Mouse (Mus musculus): ENCODE data around the gene Rab29.

Rab29 gene

DNA sequence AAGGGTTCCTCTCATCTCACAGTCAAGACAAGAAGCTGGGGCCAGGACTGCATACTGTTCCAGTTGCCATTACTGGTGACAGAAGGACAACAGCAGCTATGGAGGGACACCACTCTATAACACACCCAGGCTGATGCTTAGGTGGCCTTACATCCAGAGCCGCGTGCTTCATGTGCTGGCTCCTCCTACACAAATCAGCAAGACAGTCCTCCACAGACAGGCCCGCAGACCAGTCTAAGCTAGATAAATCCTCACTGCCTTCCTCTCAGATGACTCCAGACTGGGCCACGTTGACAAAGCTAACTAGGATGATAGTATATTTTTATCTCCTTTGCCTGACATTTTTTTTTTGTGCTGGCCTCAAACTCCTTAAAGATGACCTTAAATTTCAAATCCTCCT lies 5.2 kb upstream of the Rab29 start:
- in situ Hi-C loops (cut with MboI, MseI), result no loop called here

- in situ Hi-C loops (cut with MboI, MseI), result loop anchor here (5.0 kb wide), 1 partner anchor 42 kb away; no protein-coding TSS in a partner anchor
Measured at GRCm38 (mm10) chr1:131865596-131865995, 1.4 kb upstream of the Rab29 start.

GRCm38 (mm10) chr1:131866304-131866999 lies 572 bp upstream of the Rab29 start:
- in situ Hi-C loops (cut with MboI, MseI), result loop anchor here (5.0 kb wide), 1 partner anchor 41 kb away; no protein-coding TSS in a partner anchor

DNA sequence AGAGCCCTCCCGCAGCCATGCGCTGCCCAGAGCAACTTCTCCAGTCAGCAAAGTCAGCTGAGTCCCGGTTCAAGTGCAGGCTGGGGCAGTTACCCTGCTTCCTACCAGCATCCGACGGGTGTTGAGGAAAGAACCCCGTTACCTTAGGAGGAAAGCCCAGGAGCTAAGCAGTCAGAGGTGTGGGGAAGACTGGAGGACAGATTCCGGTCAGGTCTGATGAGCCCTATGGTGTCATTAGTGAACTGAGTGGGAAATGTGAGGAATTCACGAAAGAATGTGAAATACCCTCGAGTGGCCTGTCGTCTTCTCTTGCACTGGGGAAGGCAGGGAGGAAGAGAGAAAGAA lies 894 bp downstream of the Rab29 start:
- in situ Hi-C loops (cut with MboI, MseI), result loop anchor here (5.0 kb wide), 1 partner anchor 39 kb away; no protein-coding TSS in a partner anchor

DNA sequence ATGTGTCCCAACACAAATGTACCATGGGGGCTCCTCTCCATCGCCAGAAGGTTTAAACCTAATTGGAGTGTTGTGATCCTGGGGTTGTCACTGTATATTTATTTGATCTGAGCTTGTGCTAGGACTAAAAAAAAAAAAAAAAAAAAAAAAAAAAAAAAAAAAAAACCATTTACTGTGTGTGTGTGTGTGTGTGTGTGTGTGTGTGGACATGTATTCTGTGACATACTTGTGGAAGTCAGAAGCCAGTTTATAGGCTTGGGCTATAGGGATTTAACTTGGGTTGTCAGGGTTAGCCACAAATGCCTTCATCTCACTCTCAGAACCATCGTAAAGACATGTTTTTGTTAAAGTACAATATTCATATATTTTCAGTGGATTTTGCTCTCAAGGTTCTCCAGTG lies 2.5 kb downstream of the Rab29 start:
- in situ Hi-C loops (cut with MboI, MseI), result loop anchor here (5.0 kb wide), 1 partner anchor 38 kb away; no protein-coding TSS in a partner anchor

DNA sequence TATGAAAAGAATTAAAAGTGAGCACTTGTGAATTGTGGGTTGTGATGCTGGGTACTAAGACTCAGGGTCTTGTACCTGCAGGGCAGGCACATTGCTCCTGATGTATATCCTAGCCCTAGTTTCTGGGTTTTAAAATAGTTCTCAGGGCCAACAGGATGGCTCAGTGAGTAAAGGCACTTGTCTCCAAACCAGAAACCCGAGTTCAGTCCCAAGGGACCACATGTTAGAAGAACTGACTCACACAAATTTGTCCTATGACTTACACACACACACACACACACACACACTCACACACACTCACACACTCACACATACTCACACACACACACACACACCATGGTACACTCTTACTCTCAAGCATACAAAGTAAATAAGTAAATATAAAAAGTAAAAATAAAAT lies 5.8 kb downstream of the Rab29 start:
- in situ Hi-C loops (cut with MboI, MseI), result no loop called here

GRCm38 (mm10) chr1:131879816-131880215 lies 12.8 kb downstream of the Rab29 start:
- in situ Hi-C loops (cut with MboI, MseI), result no loop called here

DNA sequence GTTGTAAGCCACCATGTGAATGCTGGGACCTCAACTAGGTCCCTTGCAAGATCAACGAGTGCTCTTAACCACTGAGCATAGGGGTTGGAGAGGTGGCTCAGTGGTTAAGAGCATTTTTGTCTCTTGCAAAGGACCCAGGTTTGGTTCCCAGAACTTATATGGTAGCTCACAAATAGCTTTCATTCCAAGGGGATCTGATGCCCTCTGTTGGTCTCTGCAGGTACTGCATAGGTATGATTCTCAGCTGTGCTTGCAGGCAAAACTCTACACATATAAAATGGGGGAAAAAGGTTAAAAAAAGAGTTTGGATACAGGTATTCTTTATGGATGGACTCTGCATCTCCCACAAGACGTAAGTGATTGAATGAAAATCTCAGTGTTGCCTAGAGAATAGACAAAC lies 15.8 kb downstream of the Rab29 start:
- in situ Hi-C loops (cut with MboI, MseI), result no loop called here

DNA sequence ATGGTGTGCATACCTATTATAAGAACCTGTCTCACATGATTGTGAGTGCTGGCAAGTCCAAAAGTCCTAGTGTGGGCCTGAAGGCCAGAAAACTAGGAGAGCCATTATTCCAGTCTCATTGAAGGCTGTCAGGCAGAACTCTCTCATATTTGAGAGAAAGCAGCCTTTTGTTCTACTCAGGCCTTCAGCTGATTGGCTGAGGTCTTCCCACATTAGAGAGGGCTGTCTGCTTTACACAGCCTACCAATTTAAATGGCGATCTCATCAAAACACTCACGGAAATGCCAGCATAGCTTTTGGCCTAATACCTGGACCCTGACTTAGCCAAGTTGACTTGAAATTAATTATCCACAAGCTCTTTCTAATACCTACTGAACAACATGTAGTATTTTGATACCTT lies 19.1 kb downstream of the Rab29 start:
- in situ Hi-C loops (cut with MboI, MseI), result no loop called here

GRCm38 (mm10) chr1:131886641-131887040 lies 19.6 kb downstream of the Rab29 start:
- in situ Hi-C loops (cut with MboI, MseI), result no loop called here

- in situ Hi-C loops (cut with MboI, MseI), result no loop called here
Measured at GRCm38 (mm10) chr1:131890043-131890658, 23.1 kb downstream of the Rab29 start.

DNA sequence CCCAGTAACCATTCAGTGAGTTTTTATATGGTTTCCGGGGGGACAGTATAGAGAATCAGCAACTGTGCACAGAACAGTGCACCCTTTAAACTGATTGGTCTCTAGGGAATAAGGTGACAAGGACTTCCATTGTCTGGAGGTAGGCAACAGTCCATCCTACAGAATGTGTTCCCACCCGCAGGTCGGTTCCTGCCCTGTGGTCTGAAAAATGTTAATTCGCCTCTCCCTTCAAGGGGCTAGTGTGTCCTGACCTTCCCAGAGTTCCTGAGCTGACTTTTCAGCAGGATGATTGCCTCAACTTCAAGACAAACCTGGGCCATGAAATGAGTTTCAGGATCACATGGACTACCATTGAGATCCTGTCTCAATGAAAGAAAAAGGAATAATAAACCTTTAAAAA lies 24.4 kb downstream of the Rab29 start:
- in situ Hi-C loops (cut with MboI, MseI), result no loop called here

DNA sequence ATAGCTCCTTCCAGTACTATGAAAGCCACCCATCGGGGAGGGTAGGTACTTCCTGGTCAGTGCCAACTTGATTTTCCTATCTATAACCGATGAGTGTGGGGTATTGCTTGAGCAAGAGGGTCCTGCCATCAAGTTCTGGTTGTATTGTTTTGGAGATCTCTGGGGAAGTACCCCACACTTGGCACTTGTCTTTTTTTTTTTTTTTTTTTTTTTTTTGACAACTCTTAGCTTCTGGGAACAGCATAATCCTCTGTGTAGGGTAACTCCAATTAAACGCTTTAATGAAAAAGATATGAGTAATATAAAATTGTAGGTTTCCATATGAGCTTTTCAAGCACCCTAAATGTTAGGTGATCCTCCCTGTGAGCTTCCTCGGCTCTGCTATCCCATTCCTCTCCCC lies 35.7 kb downstream of the Rab29 start:
- in situ Hi-C loops (cut with MboI, MseI), result no loop called here

- in situ Hi-C loops (cut with MboI, MseI), result no loop called here
Measured at GRCm38 (mm10) chr1:131903251-131903650, 36.2 kb downstream of the Rab29 start.

- in situ Hi-C loops (cut with MboI, MseI), result loop anchor here (5.0 kb wide), 1 partner anchor 38 kb away; the partner anchor contains the start of gene Rab29
Measured at GRCm38 (mm10) chr1:131905497-131905896, 38.5 kb downstream of the Rab29 start.

DNA sequence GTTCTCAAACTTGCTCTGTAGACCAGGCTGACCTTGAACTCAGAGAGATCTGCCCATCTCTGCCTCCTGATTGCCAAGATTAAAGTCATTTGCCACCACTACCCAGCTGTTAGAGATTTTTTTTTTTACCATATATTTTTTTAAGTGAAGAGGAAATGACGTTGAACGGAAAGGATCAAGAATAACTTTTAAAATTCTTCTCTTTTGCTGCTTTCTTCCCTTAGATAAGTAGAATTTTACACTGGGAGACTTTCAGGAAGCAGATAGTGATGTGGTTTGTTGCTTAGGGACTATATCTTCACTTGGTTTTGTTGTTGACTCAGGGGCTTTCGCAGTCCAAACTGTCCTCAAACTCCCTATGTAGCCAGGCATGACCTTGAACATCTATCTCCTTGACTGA lies 41.4 kb downstream of the Rab29 start:
- in situ Hi-C loops (cut with MboI, MseI), result loop anchor here (5.0 kb wide), 1 partner anchor 41 kb away; the partner anchor contains the start of gene Rab29

DNA sequence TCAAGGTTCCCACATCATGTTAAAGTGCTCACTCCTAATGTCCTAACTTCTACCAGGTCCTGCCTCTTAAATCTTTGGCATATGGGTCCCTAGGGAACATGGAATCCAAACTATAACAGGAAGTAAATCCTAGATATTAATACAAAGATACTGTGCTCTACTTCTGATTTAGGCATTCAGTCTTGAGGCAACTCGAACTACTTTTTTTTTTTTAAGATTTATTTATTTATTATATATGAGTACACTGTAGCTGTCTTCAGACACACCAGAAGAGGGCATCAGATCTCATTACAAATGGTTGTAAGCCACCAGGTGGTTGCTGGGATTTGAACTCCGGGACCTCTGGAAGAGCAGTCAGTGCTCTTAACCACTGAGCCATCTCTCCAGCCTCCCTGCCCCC lies 42.2 kb downstream of the Rab29 start:
- in situ Hi-C loops (cut with MboI, MseI), result loop anchor here (5.0 kb wide), 1 partner anchor 42 kb away; the partner anchor contains the start of gene Rab29

DNA sequence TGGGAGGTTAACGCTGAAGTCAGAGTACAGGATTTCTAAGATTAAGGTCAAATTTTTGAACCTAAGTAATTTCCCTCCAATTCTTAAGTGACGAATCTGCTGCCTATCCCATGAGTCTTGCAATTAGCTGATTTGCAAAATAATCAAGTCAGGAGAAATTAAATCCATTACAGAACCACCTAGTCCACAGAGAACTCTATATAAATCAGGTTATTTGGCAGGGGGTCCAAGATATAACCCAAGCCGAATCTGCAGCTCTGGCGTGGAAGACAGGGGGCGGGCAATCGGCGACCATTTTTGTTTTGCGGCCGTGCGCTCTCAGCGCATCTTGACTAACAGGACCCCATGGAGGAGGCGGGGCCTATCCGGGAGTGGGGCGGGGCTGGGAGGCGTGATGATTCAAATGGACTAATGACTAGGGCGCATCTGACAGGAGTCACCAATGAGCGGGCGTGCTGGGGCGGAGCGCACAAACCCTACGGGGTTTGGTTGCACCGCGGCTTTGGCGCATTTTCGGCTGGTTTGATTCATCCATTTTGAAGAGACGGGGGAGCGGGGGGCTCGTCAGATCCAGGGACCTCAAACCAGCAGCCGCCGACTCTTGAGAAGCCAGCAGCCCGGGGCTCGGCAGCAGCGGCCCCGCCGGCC lies 43.1 kb downstream of the Rab29 start, which contains the start of gene Nucks1:
Gene Nucks1, plus strand, starts transcription at position 534 of the 648 bp plus-strand sequence.
- in situ Hi-C loops (cut with MboI, MseI), result no loop called here

DNA sequence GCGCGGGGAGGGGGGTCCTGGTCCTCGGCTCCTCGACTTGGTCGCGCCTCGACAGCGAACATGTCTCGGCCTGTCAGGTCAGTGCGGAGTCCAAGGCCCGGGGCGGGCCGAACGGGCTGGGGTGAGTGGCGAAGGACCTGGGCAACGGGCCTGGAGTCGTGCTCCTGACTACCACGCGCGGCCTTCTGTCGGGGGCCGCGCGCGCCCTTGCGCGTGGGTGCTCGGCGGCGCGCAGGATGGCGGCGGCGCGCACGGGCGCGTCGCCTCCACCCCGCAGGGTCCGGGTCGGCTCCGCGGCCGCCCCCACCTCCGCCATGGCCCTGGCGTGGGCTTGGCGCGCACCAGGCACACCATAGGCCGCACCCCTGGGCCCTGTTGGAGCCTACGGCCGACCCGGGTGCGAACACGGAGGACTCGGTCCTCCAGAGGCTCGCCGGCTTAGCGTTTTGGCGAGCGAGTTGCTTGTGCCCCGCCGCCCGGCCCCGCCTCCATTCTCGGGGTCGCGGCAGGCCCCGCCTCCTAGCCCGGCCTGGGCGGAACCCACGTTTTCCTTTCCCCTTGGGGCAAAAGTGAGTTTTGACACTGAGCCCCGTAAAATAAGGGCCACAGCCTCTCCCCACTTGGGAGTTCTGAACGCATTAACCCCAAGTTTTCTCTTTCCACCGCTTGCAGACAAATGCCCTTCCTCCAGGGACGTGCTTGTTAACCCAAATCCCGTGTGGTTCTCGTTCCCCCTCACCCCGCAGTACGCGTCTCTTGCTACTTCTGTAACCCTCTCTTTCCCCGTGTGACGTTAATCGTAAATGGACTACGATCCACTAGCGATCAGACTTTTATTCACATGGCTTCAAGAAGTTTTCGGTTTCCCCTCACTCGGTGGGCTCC lies 43.9 kb downstream of the Rab29 start:
- in situ Hi-C loops (cut with MboI, MseI), result no loop called here

DNA sequence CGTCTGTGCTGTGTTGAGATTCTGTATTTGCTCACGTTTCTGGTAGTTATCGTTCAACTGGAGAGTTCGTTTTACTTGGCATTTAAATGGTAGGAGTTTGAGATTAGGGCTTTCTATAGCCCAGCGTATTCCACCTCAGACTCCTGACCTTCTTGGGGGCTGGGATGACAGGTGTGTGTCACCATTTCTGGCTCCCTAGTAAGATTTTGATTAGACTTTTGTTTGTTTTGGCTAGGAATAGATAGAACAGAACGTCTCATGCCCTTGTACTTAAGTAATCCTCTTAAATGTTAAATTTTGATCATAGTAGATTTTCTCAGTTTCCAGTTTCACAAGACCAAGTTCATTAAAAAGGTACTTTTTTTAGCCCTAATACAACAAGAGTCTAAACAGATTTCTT lies 50.6 kb downstream of the Rab29 start:
- in situ Hi-C loops (cut with MboI, MseI), result no loop called here

- in situ Hi-C loops (cut with MboI, MseI), result no loop called here
Measured at GRCm38 (mm10) chr1:131919052-131919451, 52.0 kb downstream of the Rab29 start.

GRCm38 (mm10) chr1:131922100-131922499 lies 55.1 kb downstream of the Rab29 start:
- in situ Hi-C loops (cut with MboI, MseI), result no loop called here

Measured in T-helper 2 cell (primary cell).